Mouse (Mus musculus): Measurements from ENCODE around the gene Hsf5. TPM values are rescaled to one million over a fixed set of nuclear protein-coding genes. Genes with fewer than 3 reads are reported as not detected.

The Hsf5 gene
- polyA plus RNA-seq, 1 experiment from 2014 or later = 0.17 TPM

DNA sequence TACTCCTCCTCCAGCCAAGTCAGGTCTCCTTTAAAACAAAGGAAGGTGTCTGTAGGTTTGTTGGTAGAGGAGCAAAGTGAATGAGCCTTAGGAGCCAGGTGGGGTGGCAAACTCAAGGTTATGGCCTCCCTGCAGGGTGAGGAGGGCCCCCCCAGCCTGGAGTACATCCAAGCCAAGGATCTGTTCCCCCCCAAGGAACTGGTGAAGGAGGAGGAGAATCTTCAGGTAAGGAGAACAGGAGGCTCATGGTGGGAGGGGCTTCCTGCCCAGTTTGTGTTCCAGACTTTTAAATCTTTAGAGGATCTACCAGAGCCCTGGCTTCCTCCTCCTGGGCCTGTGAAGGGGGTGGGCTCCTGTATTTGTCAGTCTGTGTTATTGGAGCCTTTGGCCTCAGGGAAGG, 19.9 kb upstream of the Hsf5 start:
- peaks cover 25% of the 10 kb centered on the region for H3K36me3 ChIP-seq (ENCODE audit: control insufficient read depth, insufficient read depth, low read length)
- no peak overlapping the region for H3K4me3 ChIP-seq (ENCODE audit: low read length)
- H3K4me1 ChIP-seq (ENCODE audit: control insufficient read depth, insufficient read depth, low read length) = peaks cover 51% of the 10 kb centered on the region
- no peak for ATAC-seq
- H3K27me3 ChIP-seq (replicated peaks; ENCODE audit: control insufficient read depth, insufficient read depth, low read length) = no peaks in the 10 kb centered on the region
- H3K9me3 ChIP-seq (ENCODE audit: control insufficient read depth, low read length) = no peaks in the 10 kb centered on the region
- H3K27ac ChIP-seq (ENCODE audit: low read length) = no peak overlapping the region
- no peak overlapping the region for H3K9ac ChIP-seq (ENCODE audit: low read depth, low read length)
- no peak overlapping the region for H3K4me2 ChIP-seq (ENCODE audit: low read depth, low read length)

DNA sequence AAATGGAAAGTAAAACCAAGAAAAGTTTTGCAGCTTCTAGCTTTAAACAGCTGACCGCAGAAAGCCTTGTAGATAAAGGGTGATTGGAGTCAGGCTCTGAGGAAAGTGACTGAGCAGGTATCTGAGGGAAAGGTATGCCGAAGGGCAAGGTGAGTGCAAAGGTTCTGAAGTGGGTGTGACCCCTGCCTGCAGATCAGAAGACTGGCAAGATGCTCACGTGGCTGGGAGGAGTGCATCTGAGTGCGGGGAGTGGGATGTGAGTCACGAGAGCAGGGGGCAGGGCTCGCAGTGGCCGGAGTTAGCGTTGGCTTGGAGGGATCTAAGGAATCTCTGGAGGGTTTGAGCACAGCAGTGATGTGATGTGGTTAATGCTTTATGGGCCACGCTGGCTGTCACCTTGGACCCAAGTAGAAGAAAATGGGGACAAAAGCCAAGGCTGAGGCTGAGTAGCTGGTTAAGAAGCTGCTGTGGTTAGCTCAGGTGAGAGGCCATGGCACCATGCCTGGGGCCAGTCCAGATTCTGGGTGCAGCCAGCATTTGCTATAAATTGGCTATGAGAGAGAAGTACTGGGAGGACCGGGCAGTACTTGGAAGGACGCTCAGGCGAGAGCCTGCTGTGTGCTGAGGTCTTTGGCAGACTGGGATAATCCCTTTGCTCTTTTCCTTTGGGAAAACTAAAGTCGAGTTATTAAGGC, 17.4 kb upstream of the Hsf5 start:
- Histone ChIP-seq H3K36me3 (ENCODE audit: control insufficient read depth, insufficient read depth, low read length) (peaks cover 39% of the 10 kb centered on the region), H3K27ac (ENCODE audit: low read length) (0 out of 2 replicates have a peak overlapping the region, but pooled peaks have one; percentile 34), H3K4me3 (ENCODE audit: low read length) (no peak overlapping the region), H3K27me3 (replicated peaks; ENCODE audit: control insufficient read depth, insufficient read depth, low read length) (no peaks in the 10 kb centered on the region), H3K9ac (ENCODE audit: low read depth, low read length) (no peak overlapping the region), H3K4me1 (ENCODE audit: control insufficient read depth, insufficient read depth, low read length) (peaks cover 33% of the 10 kb centered on the region), H3K9me3 (ENCODE audit: control insufficient read depth, low read length) (no peaks in the 10 kb centered on the region), H3K4me2 (ENCODE audit: low read depth, low read length) (no peak overlapping the region)
- peak; percentile 30 for ATAC-seq
- WGBS = 79% methylated on average over 13 of the region's 13 CpGs

DNA sequence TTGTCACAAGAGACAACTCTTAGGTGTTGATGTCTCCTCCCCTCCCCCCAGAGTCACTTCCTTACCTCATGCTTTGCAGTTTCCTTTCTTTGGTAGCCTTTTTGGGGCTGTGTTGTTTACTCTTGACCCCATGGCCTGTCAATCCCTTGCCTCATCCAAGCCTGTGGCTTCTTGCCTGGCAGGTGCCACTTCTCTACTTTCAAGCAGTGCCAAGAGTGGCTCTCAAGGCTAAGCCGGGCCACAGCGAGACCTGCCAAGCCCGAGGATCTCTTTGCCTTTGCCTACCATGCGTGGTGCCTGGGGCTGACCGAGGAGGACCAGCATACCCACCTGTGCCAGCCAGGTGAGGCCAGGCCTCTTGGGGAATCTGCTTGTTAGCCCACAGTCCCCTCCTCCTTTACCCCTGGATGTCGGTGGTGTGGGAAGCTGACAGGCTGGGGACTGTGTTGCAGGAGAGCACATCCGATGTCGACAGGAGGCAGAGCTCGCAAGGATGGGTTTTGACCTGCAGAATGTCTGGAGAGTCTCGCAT, 16.6 kb upstream of the Hsf5 start:
- no peak for ATAC-seq
- Histone ChIP-seq H3K27me3 (replicated peaks; ENCODE audit: control insufficient read depth, insufficient read depth, low read length) (no peaks in the 10 kb centered on the region), H3K4me1 (ENCODE audit: control insufficient read depth, insufficient read depth, low read length) (peaks cover 26% of the 10 kb centered on the region), H3K9ac (ENCODE audit: low read depth, low read length) (no peak overlapping the region), H3K9me3 (ENCODE audit: control insufficient read depth, low read length) (no peaks in the 10 kb centered on the region), H3K27ac (ENCODE audit: low read length) (no peak overlapping the region), H3K4me3 (ENCODE audit: low read length) (no peak overlapping the region), H3K36me3 (ENCODE audit: control insufficient read depth, insufficient read depth, low read length) (peaks cover 43% of the 10 kb centered on the region), H3K4me2 (ENCODE audit: low read depth, low read length) (no peak overlapping the region)
- WGBS = 92% methylated on average over 10 of the region's 10 CpGs

DNA sequence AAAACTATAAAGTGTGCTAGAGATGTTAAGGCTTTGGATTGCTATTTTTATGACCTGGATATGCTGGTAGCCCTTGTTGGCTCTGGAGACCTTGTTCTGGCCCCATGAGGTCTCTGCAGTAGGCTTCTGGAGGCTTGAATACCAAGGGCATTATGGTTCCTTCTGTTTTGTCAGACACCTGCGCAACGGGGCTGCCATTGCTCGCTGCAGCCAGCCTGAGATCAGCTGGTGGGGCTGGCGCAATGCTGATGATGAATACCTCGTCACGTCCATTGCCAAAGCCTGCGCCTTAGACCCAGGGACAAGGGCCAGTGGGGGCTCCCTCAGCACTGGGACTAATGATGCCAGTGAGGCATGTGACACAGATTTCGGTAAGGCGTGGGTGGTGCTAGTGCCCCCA, 14.7 kb upstream of the Hsf5 start:
- Histone ChIP-seq H3K9ac (ENCODE audit: low read depth, low read length) (no peak overlapping the region), H3K9me3 (ENCODE audit: control insufficient read depth, low read length) (no peaks in the 10 kb centered on the region), H3K4me2 (ENCODE audit: low read depth, low read length) (no peak overlapping the region), H3K36me3 (ENCODE audit: control insufficient read depth, insufficient read depth, low read length) (peaks cover 44% of the 10 kb centered on the region), H3K27ac (ENCODE audit: low read length) (no peak overlapping the region), H3K4me1 (ENCODE audit: control insufficient read depth, insufficient read depth, low read length) (peaks cover 13% of the 10 kb centered on the region; the same call in 1 of the 2 replicates), H3K4me3 (ENCODE audit: low read length) (no peak overlapping the region), H3K27me3 (replicated peaks; ENCODE audit: control insufficient read depth, insufficient read depth, low read length) (no peaks in the 10 kb centered on the region)
- no peak for ATAC-seq
- 93% methylated on average over 9 of the region's 9 CpGs for WGBS

DNA sequence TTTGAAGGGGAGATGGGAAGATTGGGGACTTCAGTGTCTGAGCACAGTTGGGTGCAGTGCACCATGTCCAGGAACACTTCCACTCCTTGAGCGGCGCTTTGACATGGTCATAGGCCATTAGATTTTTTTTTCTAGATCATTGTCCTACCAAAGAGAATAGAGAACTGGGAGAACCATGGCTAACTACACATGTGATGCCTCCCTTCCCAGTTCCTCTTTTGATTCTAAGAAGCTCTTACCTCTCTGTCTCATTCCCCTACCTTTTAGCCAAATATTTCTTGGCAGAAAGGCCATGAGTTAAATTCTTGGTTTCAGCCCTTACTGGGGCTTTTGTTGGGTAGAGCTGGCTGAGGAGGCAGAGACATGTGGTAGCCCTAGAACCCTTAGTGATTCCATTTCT, 13.4 kb upstream of the Hsf5 start:
- Histone ChIP-seq H3K9me3 (ENCODE audit: control insufficient read depth, low read length) (no peaks in the 10 kb centered on the region), H3K36me3 (ENCODE audit: control insufficient read depth, insufficient read depth, low read length) (peaks cover 33% of the 10 kb centered on the region), H3K27me3 (replicated peaks; ENCODE audit: control insufficient read depth, insufficient read depth, low read length) (no peaks in the 10 kb centered on the region), H3K4me2 (ENCODE audit: low read depth, low read length) (no peak overlapping the region), H3K4me3 (ENCODE audit: low read length) (no peak overlapping the region), H3K4me1 (ENCODE audit: control insufficient read depth, insufficient read depth, low read length) (peaks cover 7% of the 10 kb centered on the region; the same call in 1 of the 2 replicates), H3K27ac (ENCODE audit: low read length) (no peak overlapping the region), H3K9ac (ENCODE audit: low read depth, low read length) (no peak overlapping the region)
- WGBS = 96% methylated on average over 2 of the region's 2 CpGs
- ATAC-seq = no peak

DNA sequence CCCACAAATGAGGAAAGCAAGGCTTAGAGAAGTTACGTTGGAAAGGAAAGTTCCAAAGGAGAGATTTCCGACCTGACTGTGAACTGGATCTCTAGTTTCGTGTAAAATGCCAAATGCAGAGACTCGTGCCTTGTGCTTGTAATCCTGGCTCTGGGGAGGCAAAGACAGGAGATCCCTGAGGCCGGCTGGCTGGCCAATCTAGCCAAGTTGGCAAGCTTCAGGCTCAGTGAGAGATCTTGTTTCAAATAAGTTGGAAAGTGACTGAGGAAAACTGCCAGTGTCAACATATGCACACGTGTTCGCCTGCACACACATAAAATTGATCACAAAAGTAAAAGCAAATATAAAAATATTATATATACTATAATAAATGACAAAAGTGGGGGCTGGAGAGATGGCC, 7.7 kb upstream of the Hsf5 start:
- 92% methylated on average over 7 of the region's 7 CpGs for WGBS
- Histone ChIP-seq H3K4me3 (ENCODE audit: low read length) (no peak overlapping the region), H3K36me3 (ENCODE audit: control insufficient read depth, insufficient read depth, low read length) (peaks cover 42% of the 10 kb centered on the region), H3K4me2 (ENCODE audit: low read depth, low read length) (no peak overlapping the region), H3K9me3 (ENCODE audit: control insufficient read depth, low read length) (no peaks in the 10 kb centered on the region), H3K4me1 (ENCODE audit: control insufficient read depth, insufficient read depth, low read length) (no peaks in the 10 kb centered on the region), H3K9ac (ENCODE audit: low read depth, low read length) (no peak overlapping the region), H3K27me3 (replicated peaks; ENCODE audit: control insufficient read depth, insufficient read depth, low read length) (no peaks in the 10 kb centered on the region), H3K27ac (ENCODE audit: low read length) (no peak overlapping the region)
- no peak for ATAC-seq

DNA sequence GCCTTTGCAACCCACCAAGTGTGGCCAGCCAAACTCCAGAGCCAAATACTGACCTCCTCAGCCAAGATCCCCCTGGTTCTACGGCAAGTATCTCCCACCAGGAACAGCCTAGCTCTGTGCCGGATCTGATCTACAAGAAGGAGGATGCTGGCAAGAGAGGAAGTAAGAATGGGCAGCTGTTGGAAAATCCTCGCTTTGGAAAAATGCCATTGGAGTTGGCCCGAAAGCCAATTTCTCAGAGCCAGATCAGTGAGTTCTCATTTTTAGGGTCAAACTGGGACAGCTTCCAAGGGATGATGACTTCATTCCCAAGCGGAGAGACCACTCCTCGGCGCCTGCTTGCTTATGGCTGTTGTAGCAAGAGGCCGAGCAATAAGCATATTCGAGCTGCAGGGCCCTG, 5.4 kb upstream of the Hsf5 start:
- Histone ChIP-seq H3K27ac (ENCODE audit: low read length) (no peak overlapping the region), H3K36me3 (ENCODE audit: control insufficient read depth, insufficient read depth, low read length) (peaks cover 50% of the 10 kb centered on the region), H3K9me3 (ENCODE audit: control insufficient read depth, low read length) (0 out of 2 replicates have a peak, but pooled peaks cover under 1% of the 10 kb centered on the region), H3K27me3 (replicated peaks; ENCODE audit: control insufficient read depth, insufficient read depth, low read length) (no peaks in the 10 kb centered on the region), H3K4me3 (ENCODE audit: low read length) (no peak overlapping the region), H3K4me1 (ENCODE audit: control insufficient read depth, insufficient read depth, low read length) (no peaks in the 10 kb centered on the region), H3K4me2 (ENCODE audit: low read depth, low read length) (no peak overlapping the region), H3K9ac (ENCODE audit: low read depth, low read length) (no peak overlapping the region)
- no peak for ATAC-seq
- WGBS = 89% methylated on average over 9 of the region's 9 CpGs

DNA sequence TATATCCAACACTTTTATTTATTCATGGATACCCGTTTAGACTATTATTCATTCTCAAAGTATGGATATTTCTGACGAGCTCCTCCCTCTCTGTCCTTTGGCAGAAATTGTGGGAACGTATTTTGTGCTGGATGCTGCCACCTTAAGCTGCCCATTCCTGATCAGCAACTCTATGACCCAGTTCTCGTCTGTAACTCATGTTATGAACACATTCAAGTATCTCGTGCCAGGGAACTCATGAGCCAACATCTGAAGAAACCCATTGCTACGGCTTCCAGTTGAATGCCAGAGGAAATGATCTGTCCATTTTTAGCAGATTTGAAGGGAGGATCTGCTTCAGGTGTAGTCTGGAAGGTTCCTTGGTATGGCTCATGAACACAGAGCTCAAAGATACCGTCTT, 3.0 kb upstream of the Hsf5 start:
- no peak overlapping the region for H3K27ac ChIP-seq (ENCODE audit: low read length)
- H3K4me3 ChIP-seq (ENCODE audit: low read length) = no peak overlapping the region
- 0 out of 2 replicates have a peak, but pooled peaks cover 5% of the 10 kb centered on the region for H3K9me3 ChIP-seq (ENCODE audit: control insufficient read depth, low read length)
- WGBS = 91% methylated on average over 7 of the region's 7 CpGs
- no peaks in the 10 kb centered on the region for H3K4me1 ChIP-seq (ENCODE audit: control insufficient read depth, insufficient read depth, low read length)
- H3K9ac ChIP-seq (ENCODE audit: low read depth, low read length) = no peak overlapping the region
- H3K4me2 ChIP-seq (ENCODE audit: low read depth, low read length) = no peak overlapping the region
- no peaks in the 10 kb centered on the region for H3K27me3 ChIP-seq (replicated peaks; ENCODE audit: control insufficient read depth, insufficient read depth, low read length)
- no peak for ATAC-seq
- H3K36me3 ChIP-seq (ENCODE audit: control insufficient read depth, insufficient read depth, low read length) = peaks cover 61% of the 10 kb centered on the region

DNA sequence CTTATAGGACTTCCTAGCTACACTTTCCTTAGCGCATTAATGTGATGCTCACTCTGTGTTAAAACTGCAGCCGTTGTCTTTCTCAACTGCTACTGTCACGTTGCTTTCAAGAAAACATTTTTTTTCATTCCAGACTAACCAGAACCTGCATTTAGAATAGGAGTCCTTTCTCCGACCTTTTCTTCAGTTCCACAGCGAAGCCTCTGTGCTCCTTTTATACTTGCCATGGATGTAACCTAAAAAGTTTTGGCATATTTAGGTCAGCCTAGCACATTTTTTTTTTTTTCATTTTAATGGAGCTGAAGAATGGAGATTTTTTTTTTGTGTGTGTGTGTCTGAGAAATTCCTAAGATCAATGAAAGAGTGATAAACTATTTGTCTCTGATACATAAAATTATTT, 1.4 kb upstream of the Hsf5 start:
- 90% methylated on average over 5 of the region's 5 CpGs for WGBS
- H3K27me3 ChIP-seq (replicated peaks; ENCODE audit: control insufficient read depth, insufficient read depth, low read length) = no peaks in the 10 kb centered on the region
- H3K4me1 ChIP-seq (ENCODE audit: control insufficient read depth, insufficient read depth, low read length) = no peaks in the 10 kb centered on the region
- ATAC-seq = no peak
- no peak overlapping the region for H3K9ac ChIP-seq (ENCODE audit: low read depth, low read length)
- H3K9me3 ChIP-seq (ENCODE audit: control insufficient read depth, low read length) = 0 out of 2 replicates have a peak, but pooled peaks cover 5% of the 10 kb centered on the region
- H3K4me2 ChIP-seq (ENCODE audit: low read depth, low read length) = no peak overlapping the region
- H3K36me3 ChIP-seq (ENCODE audit: control insufficient read depth, insufficient read depth, low read length) = peaks cover 58% of the 10 kb centered on the region
- H3K27ac ChIP-seq (ENCODE audit: low read length) = no peak overlapping the region
- H3K4me3 ChIP-seq (ENCODE audit: low read length) = no peak overlapping the region

DNA sequence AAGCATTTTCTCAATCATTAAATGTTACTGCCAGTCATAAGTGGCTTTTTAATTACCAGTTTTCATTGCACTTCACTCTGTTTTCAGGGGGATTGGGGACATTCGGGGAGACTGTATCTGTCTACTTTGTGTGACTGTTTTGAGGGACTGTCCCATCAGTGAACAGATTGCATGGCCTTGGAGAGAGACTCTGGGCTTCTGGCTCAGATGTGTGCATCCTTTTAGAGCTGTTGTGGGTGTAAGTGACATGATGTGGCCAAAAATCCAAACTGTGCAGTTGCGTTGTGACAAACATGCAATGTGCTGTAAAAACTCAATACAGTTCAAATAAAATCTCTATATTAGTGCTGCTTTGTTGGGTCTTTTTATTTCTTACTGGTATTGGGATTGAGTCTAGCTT, 1.0 kb upstream of the Hsf5 start:
- no peak overlapping the region for H3K27ac ChIP-seq (ENCODE audit: low read length)
- WGBS = 95% methylated on average over 2 of the region's 2 CpGs
- H3K4me1 ChIP-seq (ENCODE audit: control insufficient read depth, insufficient read depth, low read length) = no peaks in the 10 kb centered on the region
- no peak overlapping the region for H3K4me2 ChIP-seq (ENCODE audit: low read depth, low read length)
- peaks cover 58% of the 10 kb centered on the region for H3K36me3 ChIP-seq (ENCODE audit: control insufficient read depth, insufficient read depth, low read length)
- H3K9me3 ChIP-seq (ENCODE audit: control insufficient read depth, low read length) = 0 out of 2 replicates have a peak, but pooled peaks cover 5% of the 10 kb centered on the region
- H3K27me3 ChIP-seq (replicated peaks; ENCODE audit: control insufficient read depth, insufficient read depth, low read length) = no peaks in the 10 kb centered on the region
- no peak for ATAC-seq
- H3K4me3 ChIP-seq (ENCODE audit: low read length) = no peak overlapping the region
- no peak overlapping the region for H3K9ac ChIP-seq (ENCODE audit: low read depth, low read length)

Measured in intestine, embryonic 16.5 days (tissue).